Mouse (Mus musculus): ENCODE measurements at regions not wholly inside any gene's neighbourhood (a gene's known extent, or its start where the extent isn't known, plus 50 kb on each side); places are given as distances from the start of the nearest gene placed in this dataset.
A peak's percentile ranks its signal among the peaks of the same experiment; 100 is the strongest.

GRCm38 (mm10) chr19:52048378-52048978, 215.6 kb upstream of the Ins1 start:
- no peak for DNase-seq (ENCODE audit: low read depth, low spot score)

GRCm38 (mm10) chr19:52068806-52069205, 195.3 kb upstream of the Ins1 start:
- no peak for DNase-seq (ENCODE audit: low read depth, low spot score)

- no peak for DNase-seq (ENCODE audit: low read depth, low spot score)
Measured at GRCm38 (mm10) chr19:52069919-52070528, 194.1 kb upstream of the Ins1 start.

- no peak for DNase-seq (ENCODE audit: low read depth, low spot score)
Measured at GRCm38 (mm10) chr19:52071234-52071633, 192.9 kb upstream of the Ins1 start.

GRCm38 (mm10) chr19:52079020-52079419, 185.1 kb upstream of the Ins1 start:
- peak; percentile 63 for DNase-seq (ENCODE audit: low read depth, low spot score)

GRCm38 (mm10) chr19:52112398-52112797, 151.7 kb upstream of the Ins1 start:
- DNase-seq (ENCODE audit: low read depth, low spot score): no peak

Data from ES-CJ7 (cell line).